In the genomic region with DNA sequence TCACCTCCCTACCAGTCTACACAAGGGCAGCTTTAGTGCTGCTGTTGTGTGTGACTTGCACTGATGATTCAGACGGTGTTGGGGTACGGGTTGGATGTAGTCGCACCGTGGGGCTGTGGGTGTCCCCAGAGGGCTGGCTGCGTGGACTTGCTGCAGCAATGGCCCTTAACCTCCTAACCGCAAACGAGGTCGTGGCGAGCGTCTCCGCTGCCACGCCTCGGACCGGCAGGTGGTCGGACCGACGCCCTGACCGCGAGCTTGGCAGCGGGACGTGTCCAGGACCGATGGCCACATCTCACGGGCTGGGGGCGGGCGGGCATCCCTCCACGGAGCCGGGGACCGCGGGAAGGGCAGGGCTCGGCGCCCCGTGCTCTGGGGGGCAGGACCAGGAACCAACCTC, we compare ENCODE assay signal across 8 mouse cellular contexts. TPM values are rescaled to one million over a fixed set of nuclear protein-coding genes. Genes with fewer than 3 reads are reported as not detected.
DNase-seq lines count a peak whose midpoint lies in the region; ATAC-seq lines count a peak whose summit lies in the region.

No protein-coding gene starts in this region.

- peak; percentile 63 for ATAC-seq in embryonic facial prominence, embryonic 13.5 days (ENCODE audit: insufficient number of reproducible peaks, insufficient read depth, low FRiP score, low TSS enrichment, low read depth)
- peak; percentile 61 for ATAC-seq in limb, embryonic 11.5 days (ENCODE audit: insufficient number of reproducible peaks, low FRiP score, low TSS enrichment, low read depth)
- peak; percentile 83 for ATAC-seq in midbrain, embryonic 16.5 days

- H3K27ac ChIP-seq in embryonic facial prominence, embryonic 13.5 days: peak overlapping the region; percentile 90
- peak overlapping the region; percentile 96 for H3K27ac ChIP-seq in hindbrain, embryonic 10.5 days
- peak overlapping the region; percentile 84 for H3K27ac ChIP-seq in limb, embryonic 11.5 days (replicated peaks; ENCODE audit: low read depth, low read length)
- H3K27ac ChIP-seq in midbrain, embryonic 16.5 days (ENCODE audit: low read length): peak overlapping the region; percentile 99

- peak; percentile 46 for DNase-seq in right cerebral cortex, adult 18-20 months
- DNase-seq in right cerebral cortex, postnatal 4 days: no peak
- peak; percentile 38 for DNase-seq in ZHBTc4 (ENCODE audit: low read depth, low spot score)
- DNase-seq in hindbrain, embryonic 10.5 days (ENCODE audit: low spot score): no peak
- peak; percentile 69 for DNase-seq in limb, embryonic 11.5 days (ENCODE audit: low spot score)
- peak; percentile 73 for DNase-seq in testis, postnatal 10 days (ENCODE audit: low spot score)

- H3K4me1 ChIP-seq in embryonic facial prominence, embryonic 13.5 days: peaks cover 12% of the 10 kb centered on the region
- H3K4me1 ChIP-seq in hindbrain, embryonic 10.5 days (replicated peaks): peaks cover 16% of the 10 kb centered on the region
- H3K4me1 ChIP-seq in limb, embryonic 11.5 days (ENCODE audit: control insufficient read depth, insufficient read depth, low read length): 0 out of 2 replicates have a peak, but pooled peaks cover 2% of the 10 kb centered on the region
- peaks cover 20% of the 10 kb centered on the region for H3K4me1 ChIP-seq in midbrain, embryonic 16.5 days (ENCODE audit: control insufficient read depth, insufficient read depth, low read length)

- H3K36me3 ChIP-seq in embryonic facial prominence, embryonic 13.5 days: peaks cover 9% of the 10 kb centered on the region
- H3K36me3 ChIP-seq in hindbrain, embryonic 10.5 days: peaks cover 26% of the 10 kb centered on the region
- H3K36me3 ChIP-seq in limb, embryonic 11.5 days (ENCODE audit: control insufficient read depth, insufficient read depth, low read length): no peaks in the 10 kb centered on the region
- H3K36me3 ChIP-seq in midbrain, embryonic 16.5 days (ENCODE audit: control insufficient read depth, insufficient read depth, low read length): 0 out of 2 replicates have a peak, but pooled peaks cover 3% of the 10 kb centered on the region

- under 1% methylated on average over 32 of the region's 32 CpGs for WGBS in embryonic facial prominence, embryonic 13.5 days
- WGBS in hindbrain, embryonic 10.5 days: under 1% methylated on average over 32 of the region's 32 CpGs
- under 1% methylated on average over 32 of the region's 32 CpGs for WGBS in limb, embryonic 11.5 days
- 0% methylated on average over 32 of the region's 32 CpGs for WGBS in midbrain, embryonic 16.5 days

- no peaks in the 10 kb centered on the region for H3K27me3 ChIP-seq in embryonic facial prominence, embryonic 13.5 days
- no peaks in the 10 kb centered on the region for H3K27me3 ChIP-seq in hindbrain, embryonic 10.5 days (ENCODE audit: insufficient read depth, poor library complexity, severe bottlenecking)
- H3K27me3 ChIP-seq in limb, embryonic 11.5 days (ENCODE audit: control insufficient read depth, insufficient read depth, low read length): no peaks in the 10 kb centered on the region
- H3K27me3 ChIP-seq in midbrain, embryonic 16.5 days (ENCODE audit: control insufficient read depth, insufficient read depth, low read depth, low read length): no peaks in the 10 kb centered on the region

- H3K4me2 ChIP-seq in embryonic facial prominence, embryonic 13.5 days: peak overlapping the region; percentile 85
- peak overlapping the region; percentile 76 for H3K4me2 ChIP-seq in limb, embryonic 11.5 days (ENCODE audit: low read depth, severe bottlenecking)
- peak overlapping the region; percentile 77 for H3K4me2 ChIP-seq in midbrain, embryonic 16.5 days (ENCODE audit: low read length)

- H3K9ac ChIP-seq in embryonic facial prominence, embryonic 13.5 days: peak overlapping the region; percentile 88
- peak overlapping the region; percentile 81 for H3K9ac ChIP-seq in limb, embryonic 11.5 days (ENCODE audit: low read length)
- H3K9ac ChIP-seq in midbrain, embryonic 16.5 days (ENCODE audit: low read depth, low read length): peak overlapping the region; percentile 97

- H3K9me3 ChIP-seq in embryonic facial prominence, embryonic 13.5 days: no peaks in the 10 kb centered on the region
- H3K9me3 ChIP-seq in hindbrain, embryonic 10.5 days: no peaks in the 10 kb centered on the region
- H3K9me3 ChIP-seq in limb, embryonic 11.5 days (ENCODE audit: control insufficient read depth, low read length): no peaks in the 10 kb centered on the region
- no peaks in the 10 kb centered on the region for H3K9me3 ChIP-seq in midbrain, embryonic 16.5 days (replicated peaks; ENCODE audit: control insufficient read depth, low read length, poor library complexity, severe bottlenecking)

- peak overlapping the region; percentile 85 for H3K4me3 ChIP-seq in embryonic facial prominence, embryonic 13.5 days
- H3K4me3 ChIP-seq in hindbrain, embryonic 10.5 days: peak overlapping the region; percentile 97
- H3K4me3 ChIP-seq in limb, embryonic 11.5 days (ENCODE audit: low read depth, low read length): peak overlapping the region; percentile 88
- peak overlapping the region; percentile 86 for H3K4me3 ChIP-seq in midbrain, embryonic 16.5 days (ENCODE audit: low read depth, low read length)

RNA-seq across cellular contexts. Expression of gene C2cd5, which starts 0.7 kb away (rescaled TPM):
- 35.7 and 38.2 TPM in 2 replicates for polyA plus RNA-seq in embryonic facial prominence, embryonic 13.5 days (2015; fragmentation: Nextera tagmentation; extraction: Ambion mirVana)
- 35.3 and 37.4 TPM in 2 replicates for polyA plus RNA-seq in hindbrain, embryonic 10.5 days (2016; fragmentation: Nextera tagmentation; extraction: Ambion mirVana)
- 29.2 and 29.5 TPM in 2 replicates for polyA plus RNA-seq in limb, embryonic 11.5 days (2014; fragmentation: Nextera tagmentation; extraction: Ambion mirVana)
- polyA plus RNA-seq in midbrain, embryonic 16.5 days (2015; fragmentation: Nextera tagmentation; extraction: Ambion mirVana): 43.2 and 52.4 TPM in 2 replicates

Comparison
In these comparisons a context has a peak if more than half of its experiments do, and no peak if none do; other contexts are left out.
1. DNase-seq: peak in right cerebral cortex, adult 18-20 months (single experiment), ZHBTc4 (single experiment), limb, embryonic 11.5 days (single experiment) and testis, postnatal 10 days (single experiment); none in right cerebral cortex, postnatal 4 days (single experiment) and hindbrain, embryonic 10.5 days (single experiment).
2. Peak in every context shown above with its lines, with median percentiles within 50 percentile points of each other: ATAC-seq, H3K27ac ChIP-seq, H3K4me2 ChIP-seq, H3K4me3 ChIP-seq and H3K9ac ChIP-seq.